Mouse (Mus musculus): Measurements from ENCODE around the gene Smndc1.

Smndc1 gene

GRCm38 (mm10) chr19:53343174-53343881 is 47.0 kb downstream of the Smndc1 start:
- DNase-seq (ENCODE audit: low spot score in 2 of 2), result no peak

- DNase-seq (ENCODE audit: low spot score in 2 of 2), result no peak
These were observed 50.0 kb downstream of the Smndc1 start for GRCm38 (mm10) chr19:53340423-53340822.

- no peak for DNase-seq (ENCODE audit: low spot score in 2 of 2)
These were observed 55.1 kb downstream of the Smndc1 start for GRCm38 (mm10) chr19:53335241-53335640.

GRCm38 (mm10) chr19:53333730-53334129 is 56.6 kb downstream of the Smndc1 start:
- no peak for DNase-seq (ENCODE audit: low spot score in 2 of 2)

- DNase-seq (ENCODE audit: low spot score in 2 of 2), result no peak
These were observed 58.4 kb downstream of the Smndc1 start for GRCm38 (mm10) chr19:53331882-53332500.

- peak; percentile 70 to 75 for DNase-seq (ENCODE audit: low spot score in 2 of 2)
These were observed 60.4 kb downstream of the Smndc1 start for GRCm38 (mm10) chr19:53329992-53330381.

Data from frontal cortex, postnatal 10 days (tissue).